Mouse (Mus musculus): ENCODE data around the gene Mybpc2.

Mybpc2 gene

DNA sequence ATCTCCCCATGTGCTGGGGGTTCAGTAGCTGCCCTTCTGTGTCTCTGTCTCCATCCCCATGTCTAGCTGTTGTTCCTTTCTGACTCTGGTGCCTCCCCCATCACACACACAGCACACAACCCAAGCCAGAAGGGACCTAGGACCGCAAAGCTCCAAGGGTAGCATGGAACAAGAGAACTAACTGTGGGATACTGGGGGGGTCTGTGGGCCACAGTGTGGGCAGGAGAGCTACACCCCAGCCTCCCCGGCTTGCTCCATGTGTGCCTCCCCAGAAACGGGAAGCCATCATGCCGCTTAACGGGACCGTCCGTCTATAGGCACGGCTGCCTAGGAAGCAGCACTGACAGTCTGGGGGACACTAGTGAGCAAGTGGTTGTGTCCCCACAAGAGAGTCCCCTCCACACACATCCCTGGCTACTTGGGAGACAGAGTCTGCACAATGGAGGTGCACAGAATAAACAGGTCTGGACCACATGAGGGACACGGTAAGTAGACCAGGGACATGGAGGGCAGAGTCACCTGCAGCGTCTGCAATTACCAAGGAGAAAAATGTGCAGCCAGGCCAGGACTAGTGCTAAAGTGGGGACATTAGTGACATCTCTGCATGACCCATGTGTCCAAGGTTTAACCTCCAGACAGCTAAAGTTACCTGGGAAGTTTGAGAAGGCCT lies 60.8 kb downstream of the Mybpc2 start:
- peak; percentile 22 to 23 for DNase-seq (ENCODE audit: low spot score in 2 of 2)

DNA sequence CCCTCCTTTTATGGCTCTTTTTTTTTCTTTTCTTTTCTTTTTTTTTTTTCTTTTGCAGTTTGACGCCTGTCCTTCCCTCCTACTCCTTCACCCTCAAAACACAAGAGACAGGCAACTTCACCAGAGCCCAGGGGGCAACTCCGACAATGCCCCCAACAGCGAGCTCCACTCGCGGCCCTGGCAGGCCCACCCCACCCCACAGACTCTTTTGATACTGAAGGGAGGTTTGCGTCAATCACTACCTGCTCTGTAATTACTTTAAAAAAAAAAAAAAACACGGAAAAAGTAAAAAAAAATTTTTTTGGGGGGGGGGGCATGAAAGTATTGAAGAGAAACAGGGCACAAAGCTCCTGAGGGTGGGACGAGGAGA lies 61.4 kb downstream of the Mybpc2 start:
- DNase-seq (ENCODE audit: low spot score in 2 of 2): peak in 1 of 2 experiments; percentile 7

DNA sequence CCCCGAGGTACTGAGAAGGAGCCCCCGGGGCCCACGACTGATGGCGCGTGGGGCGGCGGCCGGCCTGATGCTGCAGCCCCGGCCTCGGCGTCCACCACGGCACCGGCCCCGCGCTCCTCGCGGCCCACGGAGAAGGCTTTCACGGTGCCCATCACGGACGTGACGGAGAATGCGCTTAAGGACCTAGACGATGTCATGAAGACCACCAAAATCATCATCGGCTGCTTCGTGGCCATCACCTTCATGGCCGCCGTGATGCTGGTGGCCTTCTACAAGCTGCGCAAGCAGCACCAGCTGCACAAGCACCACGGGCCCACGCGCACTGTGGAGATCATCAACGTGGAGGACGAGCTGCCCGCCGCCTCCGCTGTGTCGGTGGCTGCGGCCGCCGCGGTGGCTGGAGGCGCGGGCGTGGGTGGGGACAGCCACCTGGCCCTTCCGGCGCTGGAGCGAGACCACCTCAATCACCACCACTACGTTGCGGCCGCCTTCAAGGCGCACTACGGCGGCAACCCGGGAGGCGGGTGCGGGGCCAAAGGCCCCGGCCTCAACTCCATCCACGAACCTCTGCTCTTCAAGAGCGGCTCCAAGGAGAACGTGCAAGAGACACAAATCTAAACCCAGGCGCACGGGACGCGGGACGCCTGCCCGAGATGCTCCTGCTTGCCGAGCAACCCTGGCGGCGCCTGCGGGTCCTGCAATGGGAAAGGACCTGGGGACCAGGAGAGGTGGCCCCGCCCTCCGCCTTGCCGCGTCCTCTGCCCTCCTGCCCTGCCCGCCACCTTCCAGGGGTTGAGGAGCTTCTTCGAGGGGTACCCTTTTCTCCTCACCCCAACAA lies 62.0 kb downstream of the Mybpc2 start:
- peak; percentile 32 to 43 for DNase-seq (ENCODE audit: low spot score in 2 of 2)

DNA sequence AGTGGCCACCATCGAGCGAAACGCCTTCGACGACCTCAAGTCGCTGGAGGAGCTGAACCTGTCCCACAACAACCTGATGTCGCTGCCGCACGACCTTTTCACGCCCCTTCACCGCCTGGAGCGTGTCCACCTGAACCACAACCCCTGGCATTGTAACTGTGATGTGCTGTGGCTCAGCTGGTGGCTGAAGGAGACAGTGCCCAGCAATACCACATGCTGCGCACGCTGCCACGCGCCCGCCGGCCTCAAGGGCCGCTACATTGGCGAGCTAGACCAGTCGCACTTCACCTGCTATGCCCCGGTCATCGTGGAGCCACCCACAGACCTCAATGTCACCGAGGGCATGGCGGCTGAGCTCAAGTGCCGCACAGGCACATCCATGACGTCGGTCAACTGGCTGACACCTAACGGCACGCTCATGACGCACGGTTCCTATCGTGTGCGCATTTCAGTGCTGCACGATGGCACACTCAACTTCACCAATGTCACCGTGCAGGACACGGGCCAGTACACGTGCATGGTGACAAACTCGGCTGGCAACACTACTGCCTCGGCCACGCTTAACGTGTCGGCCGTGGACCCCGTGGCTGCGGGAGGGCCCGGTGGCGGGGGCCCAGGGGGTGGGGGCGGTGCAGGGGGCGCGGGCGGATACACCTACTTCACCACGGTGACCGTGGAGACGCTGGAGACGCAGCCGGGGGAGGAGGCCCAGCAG lies 62.8 kb downstream of the Mybpc2 start:
- peak; percentile 22 to 25 for DNase-seq (ENCODE audit: low spot score in 2 of 2)

DNA sequence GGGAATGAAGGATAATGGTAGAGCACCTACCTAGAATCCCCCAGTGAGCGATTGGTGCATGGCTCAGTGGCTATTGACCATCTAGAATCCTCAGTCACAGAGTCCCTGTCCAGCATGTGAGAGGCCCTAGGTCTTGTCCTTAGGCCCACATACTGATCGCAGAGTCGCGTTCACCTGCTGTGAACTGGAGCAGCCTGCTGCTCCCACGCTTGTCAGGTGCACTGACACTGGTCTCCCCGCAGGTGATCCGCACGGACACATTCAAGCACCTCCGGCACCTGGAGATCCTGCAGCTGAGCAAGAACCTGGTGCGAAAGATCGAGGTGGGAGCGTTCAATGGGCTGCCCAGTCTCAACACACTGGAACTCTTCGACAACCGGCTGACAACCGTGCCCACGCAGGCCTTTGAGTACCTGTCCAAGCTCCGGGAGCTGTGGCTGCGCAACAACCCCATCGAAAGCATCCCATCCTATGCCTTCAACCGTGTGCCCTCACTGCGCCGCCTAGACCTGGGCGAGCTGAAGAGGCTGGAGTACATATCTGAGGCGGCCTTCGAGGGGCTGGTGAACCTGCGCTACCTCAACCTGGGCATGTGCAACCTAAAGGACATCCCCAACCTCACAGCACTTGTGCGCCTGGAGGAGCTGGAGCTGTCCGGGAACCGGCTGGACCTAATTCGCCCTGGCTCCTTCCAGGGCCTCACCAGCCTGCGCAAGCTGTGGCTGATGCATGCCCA lies 63.5 kb downstream of the Mybpc2 start:
- peak in 1 of 2 experiments; percentile 9 for DNase-seq (ENCODE audit: low spot score in 2 of 2)

DNA sequence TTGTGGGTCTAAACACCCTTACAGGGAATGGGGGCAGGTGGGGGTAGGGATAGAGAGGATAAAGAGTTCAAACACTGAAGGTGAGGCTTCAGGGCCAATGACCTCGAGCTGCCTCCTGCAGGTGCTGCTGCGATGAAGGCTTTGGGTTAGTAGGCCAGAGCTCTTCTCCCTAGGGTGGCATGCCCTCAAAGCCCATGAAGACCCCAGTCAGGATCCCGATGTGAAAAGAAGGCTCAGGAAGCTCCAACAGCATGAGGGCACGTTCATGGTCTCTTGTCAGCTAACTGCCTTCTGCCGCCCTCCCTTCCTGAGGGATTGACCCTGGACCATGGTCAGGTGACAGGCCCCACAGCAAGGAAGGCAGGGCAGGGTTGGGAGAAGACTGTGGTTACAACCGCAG lies 64.4 kb downstream of the Mybpc2 start:
- peak; percentile 3 to 13 for DNase-seq (ENCODE audit: low spot score in 2 of 2)

DNA sequence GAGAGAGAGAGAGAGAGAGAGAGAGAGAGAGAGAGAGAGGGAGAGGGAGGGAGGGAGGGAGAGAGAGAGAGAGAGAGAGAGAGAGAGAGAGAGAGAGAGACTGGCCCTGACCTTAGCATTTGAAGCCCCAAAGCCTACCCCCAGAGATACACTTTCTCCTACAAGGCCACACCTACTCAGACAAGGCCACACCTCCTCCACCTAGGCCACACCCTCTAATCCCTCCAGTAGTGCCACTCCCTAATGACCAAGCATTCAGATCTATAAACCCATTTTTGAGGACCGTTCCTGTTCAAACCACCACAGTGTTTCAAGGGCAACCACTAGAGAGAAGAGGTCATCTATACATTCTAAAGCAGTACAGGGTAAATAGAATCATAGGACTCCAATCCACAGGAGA lies 68.2 kb downstream of the Mybpc2 start:
- peak in 1 of 2 experiments; percentile 3 for DNase-seq (ENCODE audit: low spot score in 2 of 2)

DNA sequence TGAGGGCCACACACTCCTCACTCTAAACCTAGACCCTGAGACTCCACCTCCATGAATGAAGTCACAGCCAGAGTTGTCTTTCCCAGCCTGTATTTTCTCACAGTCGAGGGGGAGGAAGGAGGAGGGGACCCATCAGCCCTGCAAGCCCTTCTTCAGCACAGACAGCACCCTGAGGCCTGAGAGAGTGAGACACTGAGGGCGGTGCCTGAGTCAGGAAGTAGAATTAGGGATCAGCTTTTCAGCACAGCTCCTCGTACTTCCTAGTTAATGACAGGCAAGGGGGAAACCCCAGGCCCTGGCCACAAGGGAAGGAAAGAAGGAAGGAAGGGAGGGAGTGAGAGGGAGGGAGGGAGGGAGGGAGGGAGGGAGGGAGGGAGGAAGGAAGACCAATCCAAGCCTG lies 71.2 kb downstream of the Mybpc2 start:
- DNase-seq (ENCODE audit: low spot score in 2 of 2): no peak

Data from frontal cortex, postnatal 10 days (tissue).